Mouse (Mus musculus): ENCODE results near the gene Meis1.

Meis1 gene

DNA sequence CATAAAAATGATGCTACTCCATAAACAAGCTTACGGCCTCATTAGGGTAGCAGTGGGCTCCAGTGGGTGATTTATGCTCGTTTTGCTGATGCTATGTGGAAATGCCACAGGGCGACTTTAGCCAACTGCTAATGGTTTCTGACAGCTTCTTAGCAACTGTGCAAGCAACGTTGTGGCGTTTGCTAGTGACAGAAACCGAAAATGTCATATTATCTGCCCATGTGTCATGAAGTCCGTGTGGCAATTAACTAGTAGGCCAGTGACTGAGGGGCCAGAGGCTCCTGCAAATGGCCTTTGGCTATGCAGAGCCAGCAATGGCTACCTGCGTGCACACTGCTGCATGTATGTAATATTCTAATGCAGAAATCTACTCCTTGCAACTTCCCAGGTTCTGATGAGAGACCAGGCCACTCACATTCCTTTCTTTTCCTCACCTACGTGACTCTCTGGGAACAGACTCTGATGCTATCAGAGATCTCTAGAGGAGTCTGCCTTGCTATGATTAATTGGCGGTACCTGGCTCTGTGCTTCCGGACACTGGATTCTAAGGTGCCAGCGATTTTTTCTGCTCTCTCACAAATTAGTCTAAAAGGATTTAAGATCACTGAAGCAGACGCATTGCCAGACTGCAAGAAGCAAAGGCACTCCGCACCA, 73.7 kb downstream of the Meis1 start:
- no peak for DNase-seq

DNA sequence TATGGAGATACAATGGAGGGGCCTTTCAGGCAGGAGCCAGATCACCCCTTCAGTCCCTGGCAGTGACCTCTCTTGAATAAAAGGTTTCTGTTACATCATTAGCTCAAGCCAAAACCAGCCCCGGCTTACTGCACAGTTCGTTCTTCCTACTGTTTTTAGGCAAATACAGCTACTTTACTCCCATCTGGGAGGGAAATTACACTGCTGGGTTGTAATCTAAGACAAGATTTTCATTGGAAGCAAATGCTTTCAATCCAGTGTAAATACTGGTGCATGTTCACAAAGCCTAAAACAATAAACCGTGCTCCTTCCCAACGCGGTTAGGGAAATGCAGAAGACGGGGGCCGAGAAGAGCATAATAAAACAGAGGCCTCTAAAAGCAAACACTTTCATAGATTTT, 74.6 kb downstream of the Meis1 start:
- no peak for DNase-seq

DNA sequence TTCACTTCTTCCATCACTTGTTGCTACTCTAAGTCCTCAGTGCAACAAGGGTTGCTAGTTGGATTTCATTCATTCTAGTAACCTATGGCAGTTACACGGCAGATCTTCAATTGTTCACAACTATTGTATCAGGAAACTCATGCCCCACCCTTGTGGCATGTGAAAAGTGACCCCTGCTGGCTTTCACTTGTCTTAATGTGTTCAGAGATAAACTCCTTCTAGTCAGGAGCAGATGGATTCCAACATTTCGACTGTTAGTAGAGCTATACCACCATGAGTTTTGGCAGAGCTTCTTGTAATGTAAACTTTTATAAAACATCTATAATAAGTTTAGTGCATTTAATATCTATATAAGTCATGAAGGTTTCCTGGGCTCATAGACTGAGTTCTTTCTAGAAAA, 75.8 kb downstream of the Meis1 start:
- no peak for DNase-seq

DNA sequence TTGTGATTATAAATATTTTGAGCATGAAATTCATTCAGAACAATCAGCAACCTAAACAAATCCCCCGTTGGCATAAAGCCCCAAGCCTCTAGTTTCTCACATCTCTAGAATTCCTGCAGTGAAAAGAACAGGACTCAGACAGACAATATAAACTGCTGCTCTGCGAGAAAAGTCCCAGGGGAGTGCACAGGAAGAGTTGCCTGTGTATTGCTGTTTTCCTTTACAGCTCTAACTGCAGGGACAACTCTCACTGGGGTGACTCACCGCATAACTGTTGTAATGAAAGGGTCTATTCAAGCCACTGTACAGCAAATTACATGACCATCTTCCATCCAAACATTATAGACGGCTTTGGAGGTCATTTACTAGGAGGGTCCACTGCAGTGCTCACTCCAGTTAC, 77.9 kb downstream of the Meis1 start:
- peak; percentile 24 to 42 for DNase-seq

DNA sequence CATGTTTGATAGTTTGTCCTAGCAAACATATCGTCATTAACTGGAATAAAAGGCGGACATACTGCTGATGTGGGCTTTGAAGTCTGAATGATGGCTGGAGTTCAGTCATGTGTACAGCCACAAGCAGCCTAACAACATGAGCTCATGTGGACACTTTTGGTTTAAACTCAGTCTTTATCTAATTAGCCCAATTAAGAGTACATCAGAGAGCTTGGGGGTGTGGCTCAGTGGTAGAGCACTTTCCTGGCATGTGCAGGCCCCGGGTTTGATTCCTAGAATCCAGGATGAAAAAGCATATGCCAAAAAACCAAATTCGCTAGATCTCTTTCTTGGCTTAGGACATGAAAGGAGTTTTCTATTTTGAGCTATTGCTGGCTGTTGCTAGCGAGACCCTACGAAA, 83.9 kb downstream of the Meis1 start:
- no peak for DNase-seq

DNA sequence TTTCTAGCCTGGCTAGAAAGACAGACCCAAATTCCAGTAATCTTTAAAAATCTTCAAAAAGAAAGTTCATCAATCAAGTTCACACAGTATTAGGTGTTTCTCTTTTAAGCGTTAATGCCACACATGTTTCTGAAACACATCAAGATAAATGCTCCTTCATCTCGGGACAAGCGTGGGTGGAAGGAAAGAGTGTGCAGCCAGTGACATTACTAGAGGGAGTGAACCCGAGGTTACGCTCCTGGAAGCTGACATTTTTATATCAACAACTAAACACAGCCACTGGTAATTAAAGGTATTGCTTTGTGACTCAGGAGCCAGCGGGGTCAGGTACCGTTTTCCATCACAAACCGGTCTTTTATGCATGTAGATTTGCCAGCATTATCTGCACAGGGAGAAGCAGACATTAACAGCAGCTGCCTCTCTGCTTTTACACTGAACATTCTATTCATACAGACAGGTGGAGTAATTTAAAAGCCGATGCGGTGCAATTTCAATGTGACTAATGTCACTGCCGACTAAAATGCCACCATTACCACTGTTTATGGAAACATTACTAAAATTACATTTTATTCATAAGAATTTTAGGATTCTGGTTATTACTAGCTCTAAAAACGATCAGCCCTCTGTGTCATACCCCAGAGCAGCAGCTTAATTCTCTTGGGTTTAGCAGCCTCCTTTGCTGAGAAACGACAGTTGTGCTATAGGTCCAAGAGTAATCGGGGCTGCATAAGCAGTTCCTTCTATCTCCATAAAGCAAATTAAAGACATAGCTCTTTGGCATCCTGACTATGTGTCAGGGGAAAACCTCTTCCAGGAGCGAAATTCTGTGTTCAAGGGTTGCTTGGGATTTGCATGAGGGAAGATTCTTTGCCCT, 87.5 kb downstream of the Meis1 start:
- DNase-seq: no peak

DNA sequence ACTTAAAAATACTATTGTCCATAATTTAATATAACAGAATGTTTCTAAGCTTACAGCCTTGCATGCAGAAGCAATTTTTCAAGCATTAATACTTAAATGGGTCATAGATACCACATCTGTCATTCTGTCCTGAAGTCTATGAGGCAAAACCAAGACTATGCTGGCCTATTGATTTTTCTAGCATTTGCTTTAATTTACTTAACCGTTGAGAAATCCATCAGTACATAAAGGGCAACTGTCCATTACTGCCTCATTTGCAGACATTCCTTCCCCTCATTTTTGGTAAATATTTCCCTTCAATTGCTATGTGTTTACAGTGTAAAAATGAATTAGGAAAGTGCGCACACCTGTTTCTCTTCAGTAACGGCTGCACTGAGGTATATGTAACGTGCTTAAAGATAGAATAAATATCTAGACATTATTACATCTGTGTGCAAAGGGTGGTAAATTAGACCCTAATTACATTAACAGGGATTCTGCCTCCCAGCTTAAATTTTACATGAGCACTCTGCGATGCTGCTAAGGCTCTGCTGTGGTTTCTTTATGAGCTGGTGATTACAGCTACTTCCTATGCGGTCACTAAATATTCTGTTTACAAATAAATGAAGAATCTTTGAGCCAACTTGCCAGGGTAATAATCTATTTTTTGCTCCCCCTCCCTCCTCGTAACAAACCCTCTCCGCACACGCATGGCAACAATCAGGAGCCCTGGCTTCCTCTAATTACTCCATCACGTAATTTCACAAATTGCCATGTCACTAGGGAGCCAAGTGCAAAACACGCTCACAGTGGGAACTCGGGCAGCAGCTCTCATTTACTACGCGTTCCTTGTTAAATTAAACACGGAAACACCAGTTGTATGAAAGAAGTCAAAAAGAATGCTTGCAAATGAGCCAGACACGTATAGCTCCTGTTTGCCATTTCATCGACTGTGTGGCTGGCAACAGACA, 88.7 kb downstream of the Meis1 start:
- DNase-seq: no peak

DNA sequence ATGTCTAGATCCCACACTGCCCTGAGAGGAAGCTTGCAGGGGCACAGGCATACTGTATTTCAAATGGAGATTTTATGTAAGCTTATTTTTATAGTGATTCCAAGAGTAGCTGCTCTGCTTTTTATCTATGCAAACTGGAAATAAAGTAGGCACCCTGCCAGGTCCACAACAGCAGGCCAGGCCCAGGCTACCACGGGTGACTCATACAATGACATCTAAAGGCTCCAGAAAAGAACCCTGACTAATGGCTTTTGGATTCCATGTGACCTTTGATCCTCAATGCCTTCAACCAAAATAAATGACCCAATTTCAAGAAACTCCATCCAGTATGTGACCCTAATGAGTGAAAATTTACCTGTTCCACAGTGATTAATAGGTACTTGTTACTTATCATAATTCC, 91.4 kb downstream of the Meis1 start:
- DNase-seq: peak; percentile 23 to 32

DNA sequence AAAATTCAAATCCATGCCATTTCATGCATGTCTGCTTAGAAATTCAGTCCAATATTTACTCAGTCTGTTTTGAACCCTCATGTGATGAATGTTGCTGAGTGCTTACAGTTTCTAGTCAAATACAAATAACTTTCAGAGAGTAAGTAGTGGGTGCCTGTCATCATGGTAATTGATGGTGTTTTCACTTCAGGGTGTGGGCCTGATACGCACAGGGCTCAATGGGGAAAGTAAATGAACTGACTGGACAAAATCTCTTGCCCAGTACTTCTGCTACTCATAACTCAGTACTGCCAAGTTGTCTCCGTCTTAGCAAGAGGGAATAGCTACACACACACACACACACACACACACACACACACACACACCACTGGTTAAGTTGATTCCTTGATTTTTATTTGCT, 92.0 kb downstream of the Meis1 start:
- no peak for DNase-seq

DNA sequence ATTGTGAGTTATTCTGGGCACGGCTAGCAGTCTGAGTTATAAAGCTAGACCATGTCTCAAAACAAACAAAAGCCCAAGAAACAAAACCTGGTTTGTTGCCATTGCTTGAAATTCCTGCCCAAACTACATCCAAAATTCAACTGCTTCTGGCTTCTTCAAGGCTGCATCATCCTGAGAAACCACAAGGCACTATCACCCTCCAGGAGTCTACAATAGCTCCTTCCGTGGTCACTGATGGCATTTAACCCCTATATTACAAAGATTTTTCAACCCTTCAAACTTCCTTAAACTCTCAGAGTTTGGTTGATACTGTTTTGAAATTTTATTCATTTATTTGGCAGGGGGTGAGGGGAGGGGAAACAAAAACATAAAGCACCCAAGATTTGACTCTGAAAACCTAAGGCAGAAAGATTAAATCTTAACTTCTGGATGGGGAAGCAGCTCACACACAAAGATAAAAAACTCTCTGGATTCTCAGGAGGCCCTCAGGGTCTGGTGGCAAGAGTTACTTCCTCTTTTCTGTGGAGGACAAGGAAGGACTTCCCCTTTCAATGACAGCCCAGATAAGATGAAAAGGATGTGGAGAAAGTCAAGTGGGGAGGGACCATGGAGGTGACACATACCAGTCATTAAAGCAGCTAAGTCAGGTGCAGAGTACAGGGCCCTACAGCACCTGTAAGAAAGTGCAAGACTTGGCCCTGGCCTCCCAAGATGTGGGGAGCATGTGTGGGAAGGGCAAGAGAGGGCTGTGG, 94.0 kb downstream of the Meis1 start:
- DNase-seq: no peak

DNA sequence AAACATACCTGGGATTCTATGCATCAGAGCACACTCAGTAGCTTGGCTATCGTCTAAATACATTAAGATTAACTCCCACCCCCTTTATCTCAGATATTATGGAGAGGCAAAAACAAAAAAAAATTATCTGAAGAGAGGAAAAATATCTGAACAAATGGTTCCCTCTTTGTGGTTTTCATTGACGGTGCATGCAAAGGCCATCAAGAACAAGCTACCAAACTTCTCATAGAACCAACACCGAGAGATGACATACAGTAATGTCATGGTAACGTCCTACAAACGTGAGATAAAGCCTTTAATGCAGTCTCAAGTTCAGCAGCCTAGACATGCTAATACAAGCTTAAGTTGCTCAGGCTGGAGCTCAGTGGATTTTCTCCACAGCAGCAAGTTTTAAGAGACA, 95.5 kb downstream of the Meis1 start:
- DNase-seq: no peak

DNA sequence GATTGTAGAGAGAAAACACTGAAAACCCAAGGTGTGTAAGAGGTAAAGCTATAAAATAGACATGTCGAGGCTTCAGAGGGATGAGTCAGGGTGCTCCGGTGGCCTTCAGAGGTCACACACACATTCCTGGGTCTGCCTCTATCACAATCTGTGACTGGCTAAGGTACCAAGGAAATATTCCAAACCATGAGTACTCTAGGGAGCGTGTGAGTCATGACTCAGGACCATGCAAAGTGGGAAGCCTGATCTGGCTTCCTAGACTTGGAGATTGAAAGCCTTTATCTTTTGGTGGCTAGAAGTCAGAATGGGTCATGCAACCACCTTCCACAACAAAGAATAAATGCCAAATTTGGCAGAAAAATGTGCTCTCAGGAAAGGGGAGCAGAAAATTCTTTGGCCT, 98.1 kb downstream of the Meis1 start:
- DNase-seq: no peak

DNA sequence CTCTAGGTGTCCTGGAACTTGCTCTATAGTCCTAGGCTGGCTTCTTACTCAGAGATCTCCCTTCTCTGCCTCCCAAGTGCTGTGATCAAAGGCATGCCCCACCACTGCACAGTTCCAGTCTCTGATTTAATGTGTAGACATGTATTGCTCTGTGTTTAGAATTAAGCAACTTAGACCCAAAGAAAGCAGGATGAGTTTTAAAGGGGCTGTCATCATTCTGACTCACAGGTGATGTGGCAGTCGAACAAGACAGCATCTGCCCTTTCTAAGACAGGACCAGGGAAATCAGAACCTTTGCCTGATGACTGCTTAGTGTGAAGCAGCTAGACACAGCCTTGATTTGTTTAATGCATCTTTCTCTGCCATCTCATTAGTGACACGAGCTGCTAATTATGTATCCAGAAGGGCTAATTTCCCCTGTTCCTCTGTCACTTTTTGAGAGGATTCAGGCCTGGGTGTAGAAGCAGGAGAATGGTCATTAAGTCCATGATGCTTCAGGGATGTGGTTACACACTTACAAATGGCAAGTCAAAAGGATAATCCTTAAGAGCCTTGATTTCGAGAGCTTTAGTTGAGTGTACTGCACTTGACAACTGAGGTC, 99.5 kb downstream of the Meis1 start:
- DNase-seq: no peak

DNA sequence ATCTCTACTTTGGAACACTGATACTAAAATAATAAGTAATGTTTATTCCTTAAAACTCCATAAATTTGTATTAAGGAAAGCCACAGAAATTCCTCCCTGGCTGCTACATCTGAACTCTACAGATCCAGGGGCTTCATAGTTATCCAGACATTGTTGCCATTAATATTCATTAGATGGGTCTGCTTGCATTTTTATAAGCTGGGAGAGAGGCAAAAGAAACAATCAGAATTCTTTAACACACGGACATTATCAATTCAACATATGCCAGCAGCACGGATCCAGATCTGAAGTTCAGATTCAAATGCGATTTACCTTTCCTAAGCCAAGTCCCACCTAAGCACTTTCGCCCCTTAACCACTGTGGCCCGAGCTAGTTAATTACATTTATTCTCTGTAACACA, 100.9 kb downstream of the Meis1 start:
- no peak for DNase-seq

DNA sequence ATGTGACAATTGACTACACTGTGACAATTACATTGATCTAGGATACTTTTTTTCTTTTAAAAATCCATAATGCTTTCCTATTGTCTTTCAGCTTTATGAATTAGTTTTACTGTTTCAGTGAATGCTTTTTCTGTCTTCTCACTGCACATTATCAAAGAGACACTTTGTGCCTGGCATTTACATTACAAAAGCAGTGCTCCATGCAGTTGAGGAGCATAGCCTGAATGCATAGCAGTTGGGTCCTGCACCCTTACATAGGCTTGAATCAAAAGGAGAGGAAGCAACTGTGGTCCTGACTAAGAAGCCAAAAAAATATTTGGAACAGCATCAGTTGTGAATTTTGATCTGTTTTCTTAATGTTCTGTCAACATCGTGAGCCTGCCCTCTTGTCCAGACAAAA, 105.5 kb downstream of the Meis1 start:
- no peak for DNase-seq

DNA sequence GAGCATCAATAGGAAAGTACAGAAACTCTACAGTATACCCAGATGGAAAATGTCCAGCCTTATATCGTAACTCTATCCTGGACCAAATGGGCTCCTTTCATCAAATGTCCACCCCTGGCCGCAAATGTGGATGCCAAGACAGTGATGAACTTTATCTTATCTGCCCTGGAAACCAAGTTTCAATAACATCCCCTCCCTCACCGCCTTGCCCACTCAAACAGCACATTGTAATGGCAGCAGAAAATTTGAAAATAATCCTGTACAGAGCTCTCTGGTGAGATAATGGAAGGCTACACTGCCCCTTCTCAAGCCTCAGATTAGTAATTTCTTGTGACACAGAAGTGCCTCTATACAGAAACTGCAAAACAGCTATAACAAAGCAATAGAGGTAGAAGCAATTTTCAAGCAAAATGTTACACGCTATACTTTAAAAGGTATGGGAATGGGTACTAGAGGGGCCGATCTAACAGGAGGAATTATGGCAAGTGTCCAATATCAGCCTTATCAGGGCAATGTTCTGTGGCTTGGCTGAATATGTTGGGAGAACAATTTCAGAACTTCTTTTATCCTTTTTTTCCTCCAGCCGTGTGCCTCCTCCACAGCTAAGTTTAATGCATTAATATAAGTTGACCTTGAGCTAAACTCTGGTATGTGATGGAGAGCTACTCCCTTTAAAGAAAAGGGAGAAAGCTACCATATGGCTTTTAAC, 106.3 kb downstream of the Meis1 start:
- DNase-seq: no peak

DNA sequence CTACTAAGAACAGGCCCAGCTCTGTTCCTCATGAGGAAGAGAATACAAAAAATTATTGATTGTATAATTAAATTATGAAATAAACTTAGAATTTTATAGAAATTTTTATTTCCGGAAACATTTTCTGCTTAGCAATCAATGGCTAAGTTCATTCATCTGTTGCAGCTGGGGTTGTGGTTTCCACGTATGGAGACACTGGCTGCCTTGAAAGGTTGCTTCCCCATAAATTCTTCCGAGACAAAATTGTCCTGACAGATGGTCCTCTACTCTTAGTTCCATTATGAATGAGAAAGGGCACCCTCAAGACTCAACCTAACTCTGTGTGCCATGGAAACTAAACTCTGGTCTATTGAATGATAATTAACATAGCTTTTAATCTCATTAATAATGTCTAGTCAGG, 111.9 kb downstream of the Meis1 start:
- no peak for DNase-seq

DNA sequence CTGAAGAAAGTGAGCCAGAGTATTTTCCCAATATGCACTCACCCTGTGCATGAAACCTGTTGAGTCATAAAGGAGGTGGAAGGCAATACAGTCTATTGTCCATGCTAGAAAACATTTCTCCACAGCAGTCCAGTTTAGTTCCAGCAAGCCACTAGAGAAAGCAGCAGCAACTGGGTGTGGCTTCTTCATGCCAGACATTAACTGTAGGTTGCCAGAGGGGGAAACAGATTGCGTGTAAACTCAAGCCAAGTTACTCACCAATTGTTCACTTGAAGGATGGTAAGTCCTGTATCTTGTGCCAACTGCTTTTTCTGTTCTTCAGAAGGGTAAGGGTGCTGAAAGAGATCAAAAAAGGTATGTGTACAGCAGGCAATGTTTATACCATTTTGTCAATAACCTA, 113.4 kb downstream of the Meis1 start:
- DNase-seq: no peak

DNA sequence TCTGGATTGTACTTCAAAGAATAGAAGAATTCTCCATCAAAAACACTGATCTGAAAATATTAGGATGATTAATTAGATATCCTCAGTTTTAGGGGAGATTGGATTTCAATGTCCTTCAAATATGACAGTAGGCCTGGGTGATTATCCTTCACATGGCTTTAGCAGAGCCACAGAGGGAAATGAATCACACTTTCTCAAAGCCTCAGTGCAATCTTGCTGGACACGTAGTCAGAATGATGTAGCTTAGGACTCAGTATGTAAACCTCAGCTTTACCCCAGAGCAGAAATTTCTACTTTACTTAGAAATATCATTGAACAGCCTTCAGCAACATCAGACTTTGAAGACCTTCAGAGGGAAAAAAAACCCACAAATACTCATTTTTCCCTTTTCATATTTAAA, 113.9 kb downstream of the Meis1 start:
- DNase-seq: no peak

DNA sequence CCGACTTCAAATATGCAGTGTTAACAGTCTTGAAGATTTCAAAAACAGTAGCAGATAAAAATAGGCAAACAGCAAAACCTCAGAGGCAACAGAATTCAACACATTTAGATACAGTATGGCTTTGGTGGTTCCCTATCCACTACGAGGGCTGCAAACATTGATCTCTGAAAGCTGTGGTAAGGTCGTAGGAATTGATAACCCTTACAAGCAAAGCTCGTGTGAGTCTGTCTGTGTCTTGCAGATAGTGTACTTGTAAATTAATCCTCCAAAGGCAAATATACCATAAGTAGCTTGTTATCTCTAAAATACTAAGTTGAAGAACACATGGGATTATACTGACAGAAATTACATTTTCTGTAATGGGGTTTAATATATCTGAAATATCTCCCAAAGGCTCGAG, 114.5 kb downstream of the Meis1 start:
- DNase-seq: no peak

DNA sequence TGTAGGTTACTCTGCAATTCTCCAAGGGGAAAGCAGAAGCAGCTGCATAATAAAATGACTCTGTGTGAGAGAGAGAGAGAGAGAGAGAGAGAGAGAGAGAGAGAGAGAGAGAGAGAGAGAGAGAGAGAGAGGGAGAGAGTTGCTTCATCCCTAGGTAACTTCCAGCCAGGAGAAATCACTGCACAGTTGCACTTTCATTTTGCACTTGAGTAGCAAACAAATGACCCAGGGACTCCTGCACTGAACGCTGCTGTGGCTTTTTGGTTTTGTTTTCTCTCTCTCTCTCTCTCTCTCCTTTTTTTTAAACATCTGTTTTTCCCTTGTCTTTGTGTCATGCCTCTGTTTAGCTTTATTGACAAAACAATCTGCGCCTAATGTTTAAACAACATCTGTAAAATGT, 118.3 kb downstream of the Meis1 start:
- no peak for DNase-seq

DNA sequence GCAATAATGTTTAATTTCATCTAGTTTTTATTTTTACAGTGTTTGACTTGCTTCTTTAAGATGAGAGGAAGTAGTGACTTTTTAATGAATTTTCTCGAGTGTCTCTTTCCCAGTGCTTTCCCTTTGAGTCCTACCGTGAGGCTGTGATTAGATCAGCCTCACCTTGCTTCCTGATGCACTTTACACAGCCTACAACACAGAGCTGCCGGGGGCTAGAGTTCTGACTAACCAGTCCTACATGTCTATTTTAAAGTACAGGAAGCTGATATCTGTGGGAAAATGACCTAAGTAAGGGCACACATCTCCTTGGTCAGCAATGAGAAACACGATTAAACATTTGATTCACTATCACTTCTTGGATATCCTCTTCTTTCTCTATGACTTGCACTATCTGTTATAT, 119.9 kb downstream of the Meis1 start:
- no peak for DNase-seq
